Mouse (Mus musculus) heart, postnatal 0 days (tissue): ENCODE data around the gene Fam25c.

ENCODE experiments used
- CTCF ChIP-seq: IDR thresholded peaks from 2 replicates; pipeline ENCODE4 v1.5.1; 2016; ENCODE audit warnings: antibody characterized with exemption, control low read depth, low read depth
- EP300 ChIP-seq: IDR thresholded peaks from 2 replicates; pipeline ENCODE4 v1.6.1; 2016; ENCODE audit warnings: antibody characterized with exemption, low read depth

DNA sequence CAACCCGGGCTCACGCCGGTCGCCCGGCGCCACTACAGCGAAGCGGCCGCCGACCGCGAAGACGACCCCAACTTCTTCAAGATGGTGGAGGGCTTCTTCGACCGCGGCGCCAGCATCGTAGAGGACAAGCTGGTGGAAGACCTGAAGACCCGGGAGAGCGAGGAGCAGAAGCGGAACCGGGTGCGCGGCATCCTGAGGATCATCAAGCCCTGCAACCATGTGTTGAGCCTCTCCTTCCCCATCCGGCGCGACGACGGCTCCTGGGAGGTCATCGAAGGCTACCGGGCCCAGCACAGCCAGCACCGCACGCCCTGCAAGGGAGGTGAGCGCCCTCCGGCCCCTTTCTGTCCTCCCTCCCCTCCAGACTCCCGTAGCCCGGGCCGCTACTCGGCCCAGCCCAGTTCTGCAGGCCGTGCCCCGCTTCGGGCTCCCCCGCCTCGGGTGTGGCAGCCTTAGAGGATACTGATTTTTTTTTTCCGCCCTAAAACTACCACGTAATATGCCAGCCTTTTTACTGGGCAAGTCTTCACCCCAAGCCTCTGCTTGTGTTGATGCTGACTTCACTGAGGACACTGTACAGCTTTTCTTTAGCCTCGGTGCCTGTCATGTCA is 44.1 kb downstream of the Fam25c start:
- TF ChIP-seq CTCF (no peak), EP300 (no peak)
